Mouse (Mus musculus) CD4-positive, CD25-positive, alpha-beta regulatory T cell, adult 9 weeks (primary cell): ENCODE data around the gene Slc26a3. TPM values are rescaled to one million over a fixed set of nuclear protein-coding genes. Genes with fewer than 3 reads are reported as not detected.

ENCODE experiments used
- polyA plus RNA-seq: library from polyadenylated mRNA; unstranded; fragments of 100-300 nt; shearing (Covaris generic); gene quantifications from one replicate; pipeline ENCODE4 v1.2.1, GENCODE M21; 2017

Gene Slc26a3
- not detected for polyA plus RNA-seq

GRCm38 (mm10) chr12:31390571-31390970 lies at the start of gene Slc26a3:
Gene Slc26a3 (plus strand): TSS chr12:31390871.

GRCm38 (mm10) chr12:31350944-31351928 lies 39.4 kb upstream of the Slc26a3 start, which contains the start of gene Dld:
Gene Dld (minus strand): TSS chr12:31351453.

GRCm38 (mm10) chr12:31499314-31500131 lies 108.9 kb downstream of the Slc26a3 start, which contains the start of gene Cbll1:
Gene Cbll1 (minus strand): TSS chr12:31499616.

Other genes starting within 250 kb of the Slc26a3 start
- gene Gm6993, start 150.1 kb upstream of the Slc26a3 start, polyA plus RNA-seq, result not detected
- gene Lamb1, start 125.6 kb upstream of the Slc26a3 start, polyA plus RNA-seq, result not detected
- gene Dld, start 39.4 kb upstream of the Slc26a3 start, polyA plus RNA-seq, result 102 TPM
- gene Cbll1, start 108.7 kb downstream of the Slc26a3 start, polyA plus RNA-seq, result 41.0 TPM
- not detected for gene Slc26a4, start 169.1 kb downstream of the Slc26a3 start, polyA plus RNA-seq
- gene Bcap29, start 243.8 kb downstream of the Slc26a3 start, polyA plus RNA-seq, result 78.4 TPM